Mouse (Mus musculus) R1 (cell line): ENCODE measurements around the gene Spesp1.
A peak's percentile ranks its signal among the peaks of the same experiment; 100 is the strongest.

Source experiments
- DNase-seq: peaks from one replicate; pipeline ENCODE4 v3.0.0-alpha.2; 2018; ENCODE audit warnings: low read depth, low spot score

Spesp1 gene

GRCm38 (mm10) chr9:62281991-62282390 is at the start of gene Spesp1:
Gene Spesp1 (minus strand): TSS chr9:62282208.
- DNase-seq: peak; percentile 64

GRCm38 (mm10) chr9:62325965-62326364 is 44.0 kb upstream of the Spesp1 start:
- DNase-seq: peak; percentile 41

GRCm38 (mm10) chr9:62323816-62324215 is 41.8 kb upstream of the Spesp1 start:
- no peak for DNase-seq

- no peak for DNase-seq
These were observed 36.7 kb upstream of the Spesp1 start for GRCm38 (mm10) chr9:62318729-62319128.

DNA sequence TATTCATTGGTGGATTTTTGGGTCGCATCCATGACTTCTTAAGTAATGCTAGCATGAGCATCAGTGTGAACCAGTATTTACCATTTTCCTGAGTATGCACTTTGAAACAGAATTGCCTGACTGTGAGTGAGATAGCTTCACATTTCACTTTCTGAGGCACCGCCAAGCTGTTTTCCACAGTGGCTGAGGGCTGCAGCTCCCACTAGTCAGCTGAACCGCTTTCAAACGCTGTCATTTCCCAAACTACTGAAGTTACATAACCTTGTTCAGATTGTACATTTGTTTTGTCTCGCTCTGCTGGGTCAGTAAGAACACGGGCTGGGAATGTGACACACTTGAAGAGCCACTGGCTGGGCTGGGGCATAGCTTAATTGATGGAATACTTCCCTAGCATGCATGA is 33.5 kb upstream of the Spesp1 start:
- no peak for DNase-seq

DNA sequence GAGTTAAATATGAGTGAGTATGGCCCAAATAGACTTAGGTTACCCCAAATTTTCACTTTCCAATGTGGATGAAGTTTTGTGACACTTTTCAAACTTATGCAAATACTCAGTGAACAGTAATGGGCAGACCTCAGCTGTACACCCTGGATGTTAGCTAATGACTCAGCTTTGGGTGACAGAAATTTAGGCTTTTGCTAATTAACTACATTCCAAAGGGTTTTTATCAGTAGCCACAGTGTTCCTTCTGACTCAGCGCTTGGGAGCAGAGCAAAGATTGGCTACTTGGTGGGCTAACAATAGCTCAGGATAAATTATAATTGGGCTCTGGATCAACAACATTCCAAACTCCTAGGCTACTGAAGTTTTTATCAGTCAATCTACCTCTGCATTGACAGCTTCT is 14.9 kb upstream of the Spesp1 start:
- DNase-seq: no peak

- peak; percentile 86 for DNase-seq
These were observed 13.1 kb upstream of the Spesp1 start for GRCm38 (mm10) chr9:62295006-62295698.

DNA sequence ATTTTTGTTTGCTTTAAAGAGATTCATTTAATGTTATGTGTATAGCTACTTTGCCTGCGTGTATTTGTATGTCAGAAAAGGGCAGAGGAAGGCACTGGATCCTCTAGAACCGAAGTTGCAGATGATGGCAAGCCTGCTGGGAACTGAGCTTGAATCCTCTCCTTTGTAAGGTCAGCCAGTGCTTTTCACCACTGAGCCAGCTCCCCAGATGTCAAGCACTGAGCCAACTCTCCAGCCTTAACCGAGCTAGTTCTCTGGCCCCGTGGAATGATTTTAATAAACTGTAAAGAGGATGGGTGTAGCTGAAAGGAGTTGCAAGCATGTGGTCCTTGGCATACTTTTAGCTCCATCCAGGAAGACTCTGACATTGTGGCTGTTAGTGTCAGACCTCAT is 5.6 kb upstream of the Spesp1 start:
- no peak for DNase-seq

DNA sequence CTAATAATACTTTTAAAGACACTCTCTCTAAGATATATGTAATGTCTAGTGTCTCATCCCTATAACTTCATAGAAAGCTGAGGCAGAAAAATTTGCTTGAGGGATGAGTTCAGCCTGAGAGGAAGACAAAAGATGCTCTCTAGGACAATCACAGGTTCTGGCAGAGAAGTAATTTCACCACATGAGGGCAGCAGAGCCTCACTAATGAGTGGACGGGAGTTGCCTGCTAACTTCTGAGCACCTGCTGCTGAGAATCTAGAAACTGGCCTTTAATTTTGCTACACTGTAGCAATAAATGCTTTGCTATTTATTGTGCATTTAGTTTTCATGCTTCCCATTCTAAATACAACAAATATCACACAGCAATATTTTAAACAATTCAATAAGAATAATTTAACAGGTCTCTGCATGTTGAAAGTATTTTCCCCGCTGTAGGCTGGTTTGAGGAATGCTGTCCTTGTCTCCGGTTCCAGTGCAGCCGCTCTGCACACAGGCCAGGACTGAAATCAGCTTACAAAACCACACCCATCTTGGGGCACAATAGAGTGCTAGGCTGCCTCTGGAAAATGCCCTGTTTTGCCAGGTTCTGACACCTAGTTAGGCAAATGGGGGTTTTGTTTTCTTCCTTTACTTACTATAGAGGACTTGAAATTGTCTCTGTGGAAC is 5.1 kb upstream of the Spesp1 start:
- DNase-seq: peak; percentile 71

DNA sequence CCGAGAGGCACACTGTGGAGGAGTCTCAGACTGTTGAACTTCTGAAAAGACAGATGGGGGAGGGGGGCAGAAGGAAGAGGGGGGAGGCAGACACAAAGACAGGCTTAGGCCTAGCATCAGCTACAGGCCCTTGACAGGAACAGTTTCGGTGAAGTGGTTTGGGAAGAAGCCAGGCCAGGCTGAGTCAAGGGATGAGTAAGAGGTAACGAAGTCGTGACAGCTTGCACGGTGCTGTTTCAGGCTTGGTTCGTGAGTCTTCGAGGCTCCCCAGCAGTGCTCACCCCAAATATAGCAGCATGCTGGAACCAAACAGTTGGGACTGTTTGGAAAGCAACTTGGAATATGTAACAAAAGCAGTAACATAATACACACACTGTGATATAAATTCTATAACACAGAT is 2.3 kb upstream of the Spesp1 start:
- no peak for DNase-seq

GRCm38 (mm10) chr9:62276899-62277298 is 5.1 kb downstream of the Spesp1 start:
- no peak for DNase-seq

DNA sequence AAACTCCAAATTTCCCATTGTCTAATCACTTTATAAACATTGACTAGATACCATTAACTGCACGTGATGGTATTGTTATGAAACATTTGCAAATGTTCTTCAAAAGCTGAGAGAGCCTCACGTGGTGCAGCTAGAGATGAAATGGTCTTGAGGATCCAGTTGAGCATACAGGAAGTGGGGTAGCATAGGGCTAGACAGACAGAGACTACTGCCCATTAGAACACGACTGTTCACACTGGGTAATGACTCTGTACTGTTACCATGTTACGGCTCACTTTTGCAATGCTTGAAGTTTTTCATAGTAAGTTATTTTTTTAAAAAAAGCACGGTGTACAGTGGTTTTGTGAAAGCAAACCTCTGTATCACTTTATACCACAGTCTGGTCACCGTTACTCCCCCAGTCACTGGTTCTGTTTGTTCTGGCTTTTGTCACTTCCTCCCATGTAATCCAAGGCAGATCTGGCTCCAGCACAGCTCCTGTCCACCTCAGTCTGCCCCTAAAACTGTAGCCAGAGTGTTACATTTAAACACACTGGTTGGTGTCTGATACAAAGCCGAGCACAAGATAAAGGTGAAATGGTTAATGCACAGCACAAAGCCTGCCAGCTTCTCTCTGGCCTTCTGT is 11.1 kb downstream of the Spesp1 start:
- DNase-seq: no peak

DNA sequence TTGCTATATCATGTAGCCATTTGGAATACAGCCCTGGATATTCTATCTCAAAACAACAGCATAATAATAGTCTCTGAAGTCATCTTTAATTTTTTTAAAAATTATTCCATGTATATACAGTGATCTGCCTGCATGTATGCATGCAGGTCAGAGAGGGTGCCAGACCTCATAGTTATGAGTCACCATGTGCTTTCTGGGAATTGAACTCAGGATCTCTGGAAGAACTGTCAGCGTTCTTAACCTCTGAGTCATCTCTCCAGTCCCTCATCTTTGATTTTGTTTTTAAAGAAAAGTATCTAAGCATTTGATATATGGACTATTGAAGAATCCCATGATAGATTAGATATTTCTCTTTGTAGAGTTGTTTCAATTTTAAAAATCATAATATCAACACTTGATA is 12.8 kb downstream of the Spesp1 start:
- no peak for DNase-seq

- DNase-seq: no peak
These were observed 16.7 kb downstream of the Spesp1 start for GRCm38 (mm10) chr9:62265278-62265677.

- DNase-seq: peak; percentile 51
These were observed 18.4 kb downstream of the Spesp1 start for GRCm38 (mm10) chr9:62263652-62264051.

DNA sequence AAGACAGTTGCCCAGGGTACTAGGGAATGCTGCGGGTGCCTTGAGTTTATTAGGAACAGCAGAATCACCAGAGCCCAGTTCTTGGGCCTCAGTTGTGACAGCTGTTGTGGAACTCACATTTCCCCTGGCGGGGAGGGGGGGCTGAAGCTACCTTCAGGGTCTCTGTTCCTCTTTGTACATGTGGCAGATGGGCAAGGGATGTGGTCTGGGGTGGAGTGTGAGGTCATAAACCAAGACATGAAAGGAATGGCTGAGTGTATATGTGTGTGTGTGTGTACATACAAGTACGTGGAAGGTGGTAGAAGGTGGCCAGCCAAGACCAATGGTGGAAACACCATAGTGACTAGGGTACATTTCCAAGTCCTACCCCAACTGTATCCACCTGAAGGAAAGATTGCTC is 20.6 kb downstream of the Spesp1 start:
- no peak for DNase-seq

DNA sequence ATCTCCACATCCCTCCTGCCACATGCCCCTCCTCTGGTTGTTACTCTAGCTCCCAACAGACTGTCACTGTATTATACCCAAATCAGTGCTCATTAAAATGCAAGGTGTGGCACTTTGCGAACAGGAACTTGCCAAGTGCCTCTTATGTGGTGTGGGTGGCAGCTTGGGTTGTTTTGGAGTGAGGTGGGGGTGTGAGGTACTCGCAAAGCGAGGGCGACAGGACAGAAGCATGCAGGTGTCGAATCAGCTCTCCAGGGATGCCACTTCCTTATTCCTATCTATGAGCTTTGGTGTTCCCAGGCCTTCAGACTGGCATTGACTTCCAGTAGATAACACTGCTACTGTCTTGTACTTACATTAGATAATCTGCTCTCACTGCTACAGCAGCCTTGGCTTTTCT is 21.0 kb downstream of the Spesp1 start:
- DNase-seq: no peak

- DNase-seq: peak; percentile 29
These were observed 24.0 kb downstream of the Spesp1 start for GRCm38 (mm10) chr9:62258005-62258404.

DNA sequence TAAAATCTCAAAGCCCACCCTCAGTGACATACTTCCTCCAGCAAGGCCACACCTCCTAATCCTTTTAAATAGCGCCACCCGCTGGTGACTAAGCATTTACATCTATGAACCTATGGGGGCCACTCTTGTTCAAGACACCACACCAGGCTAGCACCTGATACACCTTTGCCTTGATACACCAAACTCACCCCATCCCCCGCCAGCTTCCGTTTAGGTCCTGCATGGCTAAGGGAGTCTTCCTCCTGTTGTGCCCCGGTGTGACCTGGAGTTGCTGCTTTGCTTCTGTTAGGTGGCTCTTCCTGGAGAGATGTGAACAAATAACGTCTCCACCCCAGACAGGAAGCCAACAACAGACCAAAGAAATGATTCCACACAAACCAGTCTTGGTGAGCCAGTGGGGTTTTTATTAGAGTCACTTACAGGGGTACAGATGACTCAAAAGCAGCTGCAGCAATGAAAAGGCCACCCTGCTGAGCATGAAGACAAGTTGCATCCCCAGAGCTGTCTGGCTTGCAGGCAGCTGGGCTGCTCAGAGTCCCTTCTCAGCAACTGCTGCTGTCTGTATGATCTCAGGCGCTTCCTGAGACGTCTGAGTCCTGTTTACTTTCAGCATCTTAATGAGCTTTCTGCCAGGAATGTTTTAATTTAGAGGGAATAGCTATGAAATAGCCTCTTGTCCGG is 26.0 kb downstream of the Spesp1 start:
- DNase-seq: peak; percentile 63

DNA sequence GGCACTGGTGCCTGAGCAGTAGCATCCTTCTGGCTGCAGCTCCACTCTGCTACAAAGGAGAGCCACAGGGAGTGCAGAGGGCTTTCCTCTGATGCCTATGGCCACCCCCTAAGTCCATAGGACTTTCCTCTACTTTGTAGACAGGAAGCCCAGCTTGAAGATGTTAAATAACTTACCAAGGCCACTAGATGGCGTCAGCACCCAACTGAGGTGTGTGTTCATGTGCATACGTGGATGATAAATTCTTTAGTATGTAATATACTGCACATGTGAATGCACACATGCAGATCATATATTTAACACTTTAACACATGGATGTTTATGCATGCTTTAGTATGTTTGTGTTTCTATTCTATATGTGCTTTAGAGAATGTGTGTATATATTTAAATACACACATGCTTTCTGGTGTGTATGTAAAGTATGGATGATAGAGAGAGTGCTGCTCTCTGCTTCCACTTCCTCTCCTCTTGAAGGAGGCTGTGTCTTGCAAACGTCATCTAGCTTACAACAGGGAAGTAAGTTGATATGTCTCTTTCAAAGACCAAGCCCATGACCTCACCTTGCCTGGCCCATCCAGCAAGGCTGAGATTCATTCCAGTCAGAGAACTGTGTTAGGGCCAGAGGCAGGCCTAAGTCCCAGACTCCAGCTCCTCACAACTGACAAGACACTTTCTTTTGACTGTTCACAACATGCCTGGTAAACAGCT is 28.1 kb downstream of the Spesp1 start:
- DNase-seq: peak; percentile 66

DNA sequence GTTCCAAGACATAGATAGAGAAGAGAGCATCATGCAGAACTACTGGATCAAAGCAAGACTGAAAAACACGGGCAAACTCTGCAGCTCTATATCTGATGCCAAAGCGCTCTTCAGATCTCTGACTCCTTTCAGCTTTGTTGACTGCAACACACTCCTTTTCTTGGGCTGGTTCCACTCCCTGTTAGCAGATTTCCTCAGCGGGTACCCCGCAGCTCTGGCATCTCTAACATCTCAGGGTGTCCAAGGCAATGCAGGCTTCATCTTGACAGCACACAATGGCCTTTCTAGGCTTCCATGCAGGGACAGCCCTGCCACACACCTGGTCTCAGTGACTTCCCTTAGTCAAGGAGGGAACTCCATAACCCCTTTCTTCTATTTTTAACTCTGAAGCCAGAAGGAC is 31.7 kb downstream of the Spesp1 start:
- DNase-seq: no peak
